Mouse (Mus musculus): ENCODE data around the gene Dld. TPM values are rescaled to one million over a fixed set of nuclear protein-coding genes. Genes with fewer than 3 reads are reported as not detected.

Gene Dld
- polyA plus RNA-seq, 1 experiment from 2014 or later = 122 TPM

DNA sequence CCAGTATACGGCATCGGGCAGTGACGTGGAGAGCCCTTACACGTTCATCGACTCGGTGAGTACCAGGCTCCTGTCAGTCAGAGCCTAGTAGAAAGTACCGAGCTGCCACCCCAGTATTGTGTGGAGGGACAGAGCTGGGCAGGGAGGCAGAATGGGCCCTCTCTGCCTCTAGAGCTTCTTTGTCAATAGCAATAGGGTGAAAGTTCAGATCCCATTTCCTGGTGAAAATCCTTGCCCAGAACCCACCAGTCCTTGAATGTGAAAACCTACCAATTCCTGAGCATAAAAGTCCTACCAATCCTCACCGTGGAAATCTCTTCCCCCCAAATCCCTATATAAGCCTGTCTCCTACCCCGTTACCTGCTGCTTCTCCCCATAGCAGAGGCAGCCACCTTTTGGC, 51.0 kb downstream of the Dld start:
- H3K27me3 ChIP-seq (ENCODE audit: control insufficient read depth, insufficient read depth, low read depth, low read length) = no peaks in the 10 kb centered on the region
- no peaks in the 10 kb centered on the region for H3K36me3 ChIP-seq (ENCODE audit: control insufficient read depth, insufficient read depth, low read length)
- no peak overlapping the region for H3K9ac ChIP-seq (ENCODE audit: low read depth, low read length)
- no peaks in the 10 kb centered on the region for H3K9me3 ChIP-seq (replicated peaks; ENCODE audit: control insufficient read depth, low read length, poor library complexity, severe bottlenecking)
- H3K4me1 ChIP-seq (ENCODE audit: control insufficient read depth, insufficient read depth, low read length) = no peaks in the 10 kb centered on the region
- H3K4me3 ChIP-seq (ENCODE audit: low read depth, low read length) = no peak overlapping the region
- WGBS = 95% methylated on average over 9 of the region's 9 CpGs
- no peak overlapping the region for H3K27ac ChIP-seq (ENCODE audit: low read length)
- no peak overlapping the region for H3K4me2 ChIP-seq (ENCODE audit: low read length)
- ATAC-seq = no peak

DNA sequence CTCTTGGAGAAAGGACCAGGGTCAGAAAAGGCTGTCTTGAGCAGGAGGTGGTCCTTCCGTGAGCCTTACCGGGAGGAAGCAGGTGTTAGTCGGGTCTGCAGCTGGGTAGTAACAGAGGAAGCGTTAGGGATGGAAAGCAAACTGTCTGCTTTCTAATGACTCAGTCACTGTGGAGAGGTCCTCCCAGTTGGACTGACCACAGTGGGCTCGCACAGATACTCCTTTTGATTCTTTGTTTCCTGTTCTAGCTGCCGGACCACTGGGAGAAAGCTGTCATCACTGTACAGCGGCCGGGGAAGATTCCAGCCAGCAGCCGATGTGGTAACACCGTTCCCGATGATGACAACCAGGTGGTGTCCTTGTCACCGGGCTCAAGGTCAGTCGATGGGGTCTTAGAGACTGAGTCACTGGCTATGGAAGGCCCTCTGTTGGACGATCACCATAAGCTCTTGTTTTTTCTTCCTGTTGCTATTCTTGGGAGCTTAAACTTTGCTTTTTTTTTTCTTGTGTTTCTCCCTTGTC, 51.5 kb downstream of the Dld start:
- H3K4me1 ChIP-seq (ENCODE audit: control insufficient read depth, insufficient read depth, low read length) = no peaks in the 10 kb centered on the region

DNA sequence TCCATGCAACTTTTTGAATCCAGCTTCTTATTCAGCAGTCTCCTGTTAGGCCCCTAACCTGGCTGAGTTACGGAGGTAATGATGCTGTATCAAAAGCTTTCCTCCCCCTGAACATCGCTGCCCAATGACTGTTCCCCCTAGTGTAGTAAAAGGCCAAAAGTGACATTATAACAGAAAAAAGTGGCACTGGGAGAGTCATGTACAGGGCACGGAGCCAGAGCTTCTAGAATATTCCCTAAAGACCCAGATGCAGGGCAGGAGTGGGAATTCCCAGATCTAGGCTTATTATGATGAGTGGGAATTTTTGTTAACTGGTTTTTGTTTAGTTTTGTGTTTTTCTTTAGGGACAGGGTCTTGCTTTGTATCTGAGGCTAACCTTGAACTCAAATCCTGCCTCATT, 52.1 kb downstream of the Dld start:
- no peaks in the 10 kb centered on the region for H3K9me3 ChIP-seq (replicated peaks; ENCODE audit: control insufficient read depth, low read length, poor library complexity, severe bottlenecking)
- H3K36me3 ChIP-seq (ENCODE audit: control insufficient read depth, insufficient read depth, low read length) = no peaks in the 10 kb centered on the region
- no peak overlapping the region for H3K4me2 ChIP-seq (ENCODE audit: low read length)
- H3K9ac ChIP-seq (ENCODE audit: low read depth, low read length) = no peak overlapping the region
- H3K4me3 ChIP-seq (ENCODE audit: low read depth, low read length) = no peak overlapping the region
- 95% methylated on average over 3 of the region's 3 CpGs for WGBS
- ATAC-seq = no peak
- H3K27ac ChIP-seq (ENCODE audit: low read length) = no peak overlapping the region
- H3K4me1 ChIP-seq (ENCODE audit: control insufficient read depth, insufficient read depth, low read length) = no peaks in the 10 kb centered on the region
- no peaks in the 10 kb centered on the region for H3K27me3 ChIP-seq (ENCODE audit: control insufficient read depth, insufficient read depth, low read depth, low read length)

More for the DNA sequence above, 51.5 kb downstream of the Dld start:
- WGBS = 87% methylated on average over 14 of the region's 14 CpGs
- no peak overlapping the region for H3K9ac ChIP-seq (ENCODE audit: low read depth, low read length)
- H3K4me2 ChIP-seq (ENCODE audit: low read length) = no peak overlapping the region
- ATAC-seq = no peak
- no peaks in the 10 kb centered on the region for H3K9me3 ChIP-seq (replicated peaks; ENCODE audit: control insufficient read depth, low read length, poor library complexity, severe bottlenecking)
- H3K27me3 ChIP-seq (ENCODE audit: control insufficient read depth, insufficient read depth, low read depth, low read length) = no peaks in the 10 kb centered on the region
- H3K36me3 ChIP-seq (ENCODE audit: control insufficient read depth, insufficient read depth, low read length) = no peaks in the 10 kb centered on the region
- no peak overlapping the region for H3K27ac ChIP-seq (ENCODE audit: low read length)
- H3K4me3 ChIP-seq (ENCODE audit: low read depth, low read length) = no peak overlapping the region

DNA sequence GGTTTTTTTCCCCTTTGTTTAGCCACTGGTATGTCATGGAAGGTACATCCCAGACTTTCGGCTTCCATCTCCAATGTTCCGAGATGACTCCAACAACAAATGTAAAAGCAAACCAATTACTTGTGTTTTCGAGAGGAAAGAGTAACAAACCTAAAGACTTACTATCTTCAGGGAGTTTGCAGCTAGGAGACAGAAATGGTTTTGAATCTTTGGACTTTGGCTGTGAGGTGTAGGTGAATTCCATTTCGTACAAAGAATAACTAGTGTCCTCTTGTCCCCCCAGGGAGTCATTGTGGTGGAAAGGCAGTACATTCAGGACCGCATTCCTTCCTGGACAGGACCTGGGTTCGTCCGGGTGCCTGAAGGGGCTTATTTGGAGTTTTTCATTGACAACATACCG, 52.7 kb downstream of the Dld start:
- Histone ChIP-seq H3K4me3 (ENCODE audit: low read depth, low read length) (no peak overlapping the region), H3K9me3 (replicated peaks; ENCODE audit: control insufficient read depth, low read length, poor library complexity, severe bottlenecking) (no peaks in the 10 kb centered on the region), H3K27ac (ENCODE audit: low read length) (no peak overlapping the region), H3K27me3 (ENCODE audit: control insufficient read depth, insufficient read depth, low read depth, low read length) (no peaks in the 10 kb centered on the region), H3K36me3 (ENCODE audit: control insufficient read depth, insufficient read depth, low read length) (no peaks in the 10 kb centered on the region), H3K4me1 (ENCODE audit: control insufficient read depth, insufficient read depth, low read length) (no peaks in the 10 kb centered on the region), H3K9ac (ENCODE audit: low read depth, low read length) (no peak overlapping the region), H3K4me2 (ENCODE audit: low read length) (no peak overlapping the region)
- 88% methylated on average over 8 of the region's 8 CpGs for WGBS
- ATAC-seq = no peak

DNA sequence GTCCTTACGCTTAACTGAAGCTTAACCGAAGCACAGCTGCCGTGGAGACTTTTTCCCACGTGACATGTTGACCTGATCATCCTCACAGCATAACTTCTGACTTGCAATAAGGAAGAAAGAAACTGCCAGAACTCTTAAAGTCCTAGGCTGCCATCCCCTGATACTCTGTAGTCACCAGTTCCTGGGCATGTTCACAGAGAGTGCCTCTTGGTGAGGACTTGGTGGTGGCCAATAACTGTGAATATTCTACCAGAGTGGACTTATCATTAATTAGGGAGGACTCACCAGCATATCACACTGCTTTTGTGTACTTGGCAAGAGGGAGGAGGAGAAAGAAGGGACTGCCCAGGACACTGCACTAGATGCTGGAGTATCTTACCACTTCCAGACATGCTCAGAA, 53.1 kb downstream of the Dld start:
- no peak for ATAC-seq
- no peak overlapping the region for H3K9ac ChIP-seq (ENCODE audit: low read depth, low read length)
- no peaks in the 10 kb centered on the region for H3K36me3 ChIP-seq (ENCODE audit: control insufficient read depth, insufficient read depth, low read length)
- no peak overlapping the region for H3K27ac ChIP-seq (ENCODE audit: low read length)
- no peaks in the 10 kb centered on the region for H3K27me3 ChIP-seq (ENCODE audit: control insufficient read depth, insufficient read depth, low read depth, low read length)
- H3K4me3 ChIP-seq (ENCODE audit: low read depth, low read length) = no peak overlapping the region
- no peaks in the 10 kb centered on the region for H3K4me1 ChIP-seq (ENCODE audit: control insufficient read depth, insufficient read depth, low read length)
- no peaks in the 10 kb centered on the region for H3K9me3 ChIP-seq (replicated peaks; ENCODE audit: control insufficient read depth, low read length, poor library complexity, severe bottlenecking)
- 88% methylated on average over 4 of the region's 4 CpGs for WGBS
- H3K4me2 ChIP-seq (ENCODE audit: low read length) = no peak overlapping the region

DNA sequence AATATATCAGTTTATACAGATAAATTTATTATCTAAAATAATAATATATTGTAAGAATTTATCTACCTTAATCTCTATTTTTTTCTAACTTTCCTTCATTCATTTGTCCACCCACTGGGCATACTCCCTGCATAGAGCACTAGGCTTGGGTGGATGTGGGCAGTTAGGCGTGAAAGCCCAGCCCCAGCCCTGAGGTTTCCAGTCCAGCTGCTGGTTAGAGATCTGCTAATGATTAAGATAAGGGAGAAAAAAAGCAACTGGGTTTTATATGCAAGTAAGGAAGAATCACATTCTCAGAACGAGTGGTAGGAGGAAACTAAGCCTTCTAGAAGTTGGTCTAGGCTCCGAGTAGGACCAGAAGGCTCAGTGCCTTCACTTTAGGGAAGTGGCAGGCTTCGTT, 55.2 kb downstream of the Dld start:
- WGBS = 83% methylated on average over 4 of the region's 4 CpGs
- H3K9ac ChIP-seq (ENCODE audit: low read depth, low read length) = no peak overlapping the region

DNA sequence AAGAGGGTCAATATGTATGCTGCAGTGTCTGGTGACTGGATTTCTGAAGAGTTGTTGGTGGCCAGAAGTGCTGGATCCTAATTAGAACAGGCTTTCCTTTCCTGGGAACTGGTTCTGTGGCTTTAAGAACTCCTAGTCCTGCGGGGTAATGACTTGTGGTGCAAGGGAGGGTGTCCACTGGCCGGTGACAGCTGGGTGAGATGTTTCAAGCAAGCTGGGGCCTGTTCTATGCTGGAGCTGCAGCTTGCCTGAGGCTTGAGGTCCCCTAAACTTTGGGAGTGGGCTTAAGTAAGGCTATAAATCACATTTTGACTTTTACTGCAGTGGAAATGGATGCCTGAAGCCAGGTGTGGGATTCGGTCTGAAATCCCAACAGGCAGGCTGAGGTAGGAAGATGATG, 55.7 kb downstream of the Dld start:
- H3K9ac ChIP-seq (ENCODE audit: low read depth, low read length) = no peak overlapping the region
- no peak overlapping the region for H3K4me3 ChIP-seq (ENCODE audit: low read depth, low read length)
- no peak overlapping the region for H3K27ac ChIP-seq (ENCODE audit: low read length)
- WGBS = 82% methylated on average over 3 of the region's 3 CpGs
- ATAC-seq = no peak
- no peak overlapping the region for H3K4me2 ChIP-seq (ENCODE audit: low read length)
- H3K27me3 ChIP-seq (ENCODE audit: control insufficient read depth, insufficient read depth, low read depth, low read length) = no peaks in the 10 kb centered on the region
- no peaks in the 10 kb centered on the region for H3K9me3 ChIP-seq (replicated peaks; ENCODE audit: control insufficient read depth, low read length, poor library complexity, severe bottlenecking)
- no peaks in the 10 kb centered on the region for H3K4me1 ChIP-seq (ENCODE audit: control insufficient read depth, insufficient read depth, low read length)
- H3K36me3 ChIP-seq (ENCODE audit: control insufficient read depth, insufficient read depth, low read length) = no peaks in the 10 kb centered on the region

More for the DNA sequence above, 55.2 kb downstream of the Dld start:
- no peak for ATAC-seq
- no peaks in the 10 kb centered on the region for H3K36me3 ChIP-seq (ENCODE audit: control insufficient read depth, insufficient read depth, low read length)
- H3K27me3 ChIP-seq (ENCODE audit: control insufficient read depth, insufficient read depth, low read depth, low read length) = no peaks in the 10 kb centered on the region
- H3K27ac ChIP-seq (ENCODE audit: low read length) = no peak overlapping the region
- H3K4me3 ChIP-seq (ENCODE audit: low read depth, low read length) = no peak overlapping the region
- H3K4me2 ChIP-seq (ENCODE audit: low read length) = no peak overlapping the region
- H3K9me3 ChIP-seq (replicated peaks; ENCODE audit: control insufficient read depth, low read length, poor library complexity, severe bottlenecking) = no peaks in the 10 kb centered on the region
- H3K4me1 ChIP-seq (ENCODE audit: control insufficient read depth, insufficient read depth, low read length) = no peaks in the 10 kb centered on the region

DNA sequence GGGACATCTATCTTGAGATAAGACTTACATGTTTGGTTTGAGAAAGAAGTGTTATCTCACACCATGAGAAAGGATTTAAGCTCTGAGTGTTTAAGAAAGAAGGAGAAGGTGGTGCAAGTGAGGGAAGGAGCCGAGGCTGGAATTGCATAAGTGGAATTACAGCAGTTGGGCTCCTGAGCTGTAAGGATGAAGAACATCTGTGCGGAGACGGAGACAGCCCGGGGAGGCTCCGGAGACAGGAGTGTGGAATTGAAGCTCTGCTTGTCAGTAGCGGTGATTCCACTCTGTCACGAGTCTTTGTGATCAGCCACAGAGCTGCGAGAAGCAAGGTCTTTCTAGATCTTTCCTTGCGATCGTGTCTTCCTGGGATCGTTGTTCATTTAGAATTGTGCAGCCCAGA, 56.3 kb downstream of the Dld start:
- no peak overlapping the region for H3K9ac ChIP-seq (ENCODE audit: low read depth, low read length)
- H3K9me3 ChIP-seq (replicated peaks; ENCODE audit: control insufficient read depth, low read length, poor library complexity, severe bottlenecking) = no peaks in the 10 kb centered on the region
- no peak overlapping the region for H3K4me2 ChIP-seq (ENCODE audit: low read length)
- 83% methylated on average over 11 of the region's 11 CpGs for WGBS
- no peak for ATAC-seq
- H3K4me3 ChIP-seq (ENCODE audit: low read depth, low read length) = no peak overlapping the region
- no peaks in the 10 kb centered on the region for H3K36me3 ChIP-seq (ENCODE audit: control insufficient read depth, insufficient read depth, low read length)
- no peaks in the 10 kb centered on the region for H3K27me3 ChIP-seq (ENCODE audit: control insufficient read depth, insufficient read depth, low read depth, low read length)
- no peak overlapping the region for H3K27ac ChIP-seq (ENCODE audit: low read length)
- H3K4me1 ChIP-seq (ENCODE audit: control insufficient read depth, insufficient read depth, low read length) = no peaks in the 10 kb centered on the region

DNA sequence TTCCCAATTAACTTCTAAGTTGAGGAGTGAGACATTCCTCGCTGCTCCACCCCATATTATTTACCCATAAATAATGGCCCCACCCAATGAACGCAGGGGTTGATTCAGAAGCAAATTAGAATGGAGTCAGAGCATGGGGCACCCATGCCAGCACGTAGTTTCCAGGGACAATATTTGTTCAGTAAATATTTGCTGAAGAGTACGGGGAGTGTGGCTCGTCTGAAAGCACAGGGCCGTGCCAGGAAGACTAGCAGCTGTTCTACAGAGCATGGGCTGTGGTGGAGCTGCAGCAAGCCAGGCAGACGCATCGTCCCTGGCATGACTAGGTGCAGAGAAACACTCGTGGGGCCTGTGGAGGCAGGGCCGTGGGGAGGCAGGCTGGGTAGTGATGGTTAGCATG, 56.7 kb downstream of the Dld start:
- 77% methylated on average over 10 of the region's 10 CpGs for WGBS

More for the DNA sequence above, 56.7 kb downstream of the Dld start:
- no peak overlapping the region for H3K9ac ChIP-seq (ENCODE audit: low read depth, low read length)
- H3K27ac ChIP-seq (ENCODE audit: low read length) = no peak overlapping the region
- no peak overlapping the region for H3K4me2 ChIP-seq (ENCODE audit: low read length)
- H3K4me3 ChIP-seq (ENCODE audit: low read depth, low read length) = no peak overlapping the region
- no peaks in the 10 kb centered on the region for H3K9me3 ChIP-seq (replicated peaks; ENCODE audit: control insufficient read depth, low read length, poor library complexity, severe bottlenecking)
- no peaks in the 10 kb centered on the region for H3K36me3 ChIP-seq (ENCODE audit: control insufficient read depth, insufficient read depth, low read length)
- no peaks in the 10 kb centered on the region for H3K27me3 ChIP-seq (ENCODE audit: control insufficient read depth, insufficient read depth, low read depth, low read length)
- no peaks in the 10 kb centered on the region for H3K4me1 ChIP-seq (ENCODE audit: control insufficient read depth, insufficient read depth, low read length)
- no peak for ATAC-seq
